Mouse (Mus musculus): Measurements from ENCODE around the gene Nid1.
A peak's percentile ranks its signal among the peaks of the same experiment; 100 is the strongest.
"Not testable (repeated sequence)": the region's sequence is repeated elsewhere in the genome, so short reads cannot be mapped to it uniquely, and the experiment has no call there.

Nid1 gene

DNA sequence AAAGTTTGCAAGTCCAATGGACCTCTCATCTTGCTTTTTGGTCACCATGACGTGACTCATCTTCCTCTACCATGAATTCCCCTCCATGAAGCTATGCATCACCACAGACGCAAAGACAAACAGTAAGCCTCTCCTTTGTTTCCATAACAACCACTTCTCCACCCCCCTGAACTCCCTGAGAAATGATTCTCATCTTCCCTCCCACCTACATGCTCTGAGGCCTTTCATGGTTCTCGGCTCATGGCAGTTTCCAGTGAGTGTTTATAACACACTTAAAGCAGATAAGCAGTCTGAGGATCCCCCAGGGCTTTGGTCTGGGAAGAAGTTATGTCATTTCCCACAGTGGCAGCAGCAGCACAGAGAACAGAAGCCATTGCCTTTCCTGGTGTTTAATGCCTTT lies 56.2 kb downstream of the Nid1 start:
- DNase-seq: no peak

DNA sequence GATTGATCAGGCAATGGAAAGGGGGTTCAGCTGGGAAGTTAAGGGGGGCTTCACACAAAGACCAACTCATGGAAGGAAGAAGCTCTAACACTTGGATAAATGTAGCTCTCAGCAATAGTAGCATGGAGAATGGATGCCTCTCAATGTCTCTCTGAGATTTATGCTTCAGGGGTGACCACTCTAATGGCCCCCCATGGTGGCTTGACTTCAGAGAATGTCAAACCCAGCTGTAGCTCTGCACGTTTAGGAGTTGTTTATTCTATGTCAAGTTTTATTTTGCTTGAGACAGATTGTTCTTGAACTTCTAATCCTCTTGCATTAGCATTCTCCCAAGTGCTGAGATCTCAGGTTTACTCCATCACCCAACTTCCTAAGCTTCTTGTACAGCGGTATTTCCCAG lies 60.7 kb downstream of the Nid1 start:
- no peak for DNase-seq

DNA sequence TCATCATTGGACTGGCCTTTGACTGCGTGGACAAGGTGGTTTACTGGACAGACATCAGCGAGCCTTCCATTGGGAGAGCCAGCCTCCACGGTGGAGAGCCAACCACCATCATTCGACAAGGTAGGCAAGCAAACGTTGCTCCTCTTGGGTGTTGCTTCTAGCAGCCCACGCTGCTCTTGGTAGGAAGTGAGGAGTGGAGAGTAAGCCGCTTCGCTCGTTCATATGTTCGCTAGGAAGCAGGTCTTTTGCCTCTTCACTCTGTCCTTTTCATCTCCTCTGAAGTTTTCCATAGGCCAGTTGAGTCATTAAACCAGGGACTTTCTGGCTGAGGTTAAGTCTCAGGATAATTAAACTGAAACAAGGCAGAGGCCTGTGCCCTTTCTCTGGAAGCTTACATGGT lies 65.1 kb downstream of the Nid1 start:
- no peak for DNase-seq

DNA sequence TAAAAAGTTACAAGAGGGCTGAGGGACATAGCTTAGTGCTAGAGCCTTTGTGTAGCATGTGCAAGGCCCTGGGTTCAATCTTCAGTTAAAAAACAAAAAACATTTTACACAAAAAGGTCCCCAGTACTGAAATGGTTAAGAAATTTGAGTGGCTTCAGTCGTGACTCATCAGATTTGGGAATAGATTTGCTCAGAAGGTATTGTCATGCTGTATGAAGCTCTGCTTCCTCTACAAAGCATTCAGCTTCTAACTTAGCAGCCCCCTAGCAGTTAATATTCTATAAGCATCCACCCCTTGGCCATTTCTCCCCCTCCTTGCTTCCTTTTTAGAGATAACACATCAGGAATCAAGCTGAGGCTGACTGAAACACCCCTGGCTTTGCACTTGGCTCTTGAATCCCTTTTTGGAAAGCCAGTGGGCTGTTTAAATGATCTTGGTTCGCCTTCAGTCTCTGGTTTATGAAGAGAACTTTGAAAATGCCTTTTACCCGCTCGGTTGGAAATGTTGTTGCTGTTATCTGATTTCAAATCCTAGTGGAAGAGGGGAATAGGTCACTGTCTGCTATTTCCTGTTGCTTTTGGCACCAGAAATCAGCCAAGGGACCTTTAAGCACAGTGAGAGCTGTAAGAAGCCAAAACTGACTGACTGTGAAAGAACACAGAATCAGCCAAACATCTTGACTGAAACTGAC lies 66.5 kb downstream of the Nid1 start:
- no peak for DNase-seq

DNA sequence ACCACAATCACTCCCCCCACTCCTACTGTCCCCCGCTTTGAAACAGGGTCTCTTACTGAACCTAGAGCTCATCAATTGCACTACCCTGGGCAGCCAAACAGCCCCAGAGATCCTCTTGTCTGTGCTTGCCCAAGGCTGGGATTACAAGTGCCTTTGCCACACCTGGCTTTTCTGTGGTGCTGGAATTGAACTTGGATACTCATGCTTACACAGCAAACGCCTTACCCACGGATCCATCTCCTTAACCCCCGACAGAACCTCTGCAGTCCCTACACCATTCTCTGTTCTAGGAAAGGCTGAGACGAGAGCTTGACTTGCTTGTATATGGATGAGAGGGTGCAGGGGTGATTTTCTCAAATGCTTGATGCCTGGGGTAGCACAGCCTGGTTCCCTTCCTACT lies 67.7 kb downstream of the Nid1 start:
- no peak for DNase-seq

DNA sequence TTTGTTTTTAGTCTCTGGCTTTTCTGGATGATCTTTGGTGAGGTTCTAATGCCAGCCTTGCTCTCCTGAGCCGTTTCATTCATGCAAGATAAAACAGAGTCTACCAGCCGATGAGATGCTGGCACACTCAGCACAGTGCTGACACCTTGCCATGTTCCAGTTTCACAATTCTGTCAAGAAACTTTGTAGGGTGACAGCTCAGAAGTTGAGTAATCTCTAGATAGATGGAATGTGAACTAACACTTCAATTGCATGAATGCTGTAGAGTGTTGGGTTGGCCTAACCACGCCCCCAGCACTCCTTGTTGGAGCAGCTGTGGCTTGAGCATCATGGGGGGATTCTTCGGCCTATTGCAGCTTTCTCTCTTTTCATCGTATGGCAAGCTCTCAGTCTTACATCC lies 69.2 kb downstream of the Nid1 start:
- DNase-seq: no peak

DNA sequence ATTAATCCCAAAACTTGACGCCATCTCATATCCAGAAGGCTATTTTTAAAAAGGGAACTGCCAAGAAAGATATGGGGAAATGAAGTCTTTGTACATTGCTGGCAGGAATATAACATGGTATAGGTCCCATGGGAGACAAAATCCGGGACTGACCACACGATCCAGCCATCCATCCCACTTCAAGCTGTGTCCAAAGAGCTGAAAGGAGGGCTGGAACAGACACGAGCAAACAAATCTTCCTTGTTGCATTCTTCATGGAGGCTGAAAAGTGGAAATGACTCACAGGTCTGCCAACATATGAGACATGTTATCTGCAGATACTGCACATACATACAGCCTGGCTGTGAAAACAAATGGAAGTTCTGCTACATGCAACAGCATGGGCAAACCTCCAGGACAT lies 77.5 kb downstream of the Nid1 start:
- no peak for DNase-seq

DNA sequence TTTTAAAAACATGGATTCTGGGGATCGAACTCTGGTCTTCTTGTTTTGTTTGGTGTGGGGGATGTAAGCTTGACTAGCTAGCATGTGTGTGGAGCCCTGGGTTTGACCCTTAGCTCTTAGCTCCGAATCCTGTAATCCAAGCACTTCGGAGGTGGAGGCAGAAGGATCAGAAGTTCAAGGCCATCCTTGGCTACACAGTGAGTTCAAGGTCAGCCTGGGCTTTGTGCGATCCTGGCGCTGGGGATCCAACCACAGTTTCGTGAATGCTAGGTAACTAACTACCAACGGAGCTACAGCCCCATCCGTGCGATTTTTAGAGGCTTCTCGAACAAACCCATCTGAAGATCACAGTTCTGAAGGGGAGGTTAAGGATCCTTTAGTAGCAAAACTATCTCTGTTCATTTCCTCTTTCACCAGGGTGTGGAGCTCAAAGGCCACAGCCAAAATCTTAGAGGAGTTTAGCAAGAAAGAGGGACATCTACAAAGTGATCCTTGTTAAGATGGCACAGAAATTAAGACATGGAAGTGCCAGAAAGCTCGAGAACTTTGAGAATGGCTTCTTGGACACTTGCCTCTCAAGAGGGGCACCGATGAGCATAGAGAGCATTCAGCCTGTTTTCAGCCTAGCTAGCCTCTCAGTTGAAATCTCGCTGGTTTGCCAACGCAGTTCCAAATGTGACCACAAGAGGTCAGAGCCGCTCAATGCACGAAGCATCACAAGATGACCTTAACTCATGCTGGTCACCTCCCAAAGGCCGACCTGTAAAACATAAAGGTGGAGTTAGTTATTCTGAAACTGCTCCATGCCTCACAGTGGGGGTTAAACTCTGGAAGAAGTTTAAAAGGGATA lies 79.2 kb downstream of the Nid1 start:
- peak; percentile 90 for DNase-seq

DNA sequence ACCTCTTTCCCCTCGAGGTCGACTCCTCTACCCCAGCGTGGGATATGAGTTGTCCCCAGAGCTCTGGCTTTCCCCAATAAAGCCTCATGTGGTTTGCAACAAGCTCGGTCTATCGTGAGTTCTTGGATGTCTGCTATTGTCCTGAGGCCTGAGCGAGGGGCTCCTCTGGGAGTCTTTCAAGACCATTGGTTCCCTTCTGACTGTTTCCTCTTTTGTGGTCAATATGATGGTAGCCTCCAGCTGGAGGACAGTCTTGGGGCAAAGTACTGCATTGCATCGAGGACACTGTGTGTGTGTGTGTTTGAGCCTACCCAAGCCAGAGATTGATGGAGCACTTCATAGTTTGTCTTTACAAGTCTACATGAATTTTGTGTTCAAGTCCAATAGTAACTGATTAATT lies 80.8 kb downstream of the Nid1 start:
- no peak for DNase-seq

DNA sequence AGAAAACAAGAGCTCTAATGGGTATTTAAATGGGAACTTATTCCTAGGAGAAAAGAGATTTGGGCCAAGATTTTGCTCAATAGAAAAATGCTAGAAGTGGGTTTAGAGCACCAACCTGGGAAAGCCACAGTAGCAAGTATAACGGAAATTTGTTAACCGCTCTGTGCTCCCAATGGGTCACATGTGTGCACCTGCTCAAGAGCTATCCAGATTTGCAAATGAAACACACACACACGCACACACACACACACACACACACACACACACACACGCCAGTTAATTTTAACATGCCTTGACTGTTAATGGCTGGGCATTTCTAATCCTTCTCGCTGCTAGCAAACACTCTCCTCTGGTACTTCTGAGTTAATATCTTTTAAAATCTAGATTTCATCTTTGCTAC lies 83.1 kb downstream of the Nid1 start:
- DNase-seq: peak; percentile 52

DNA sequence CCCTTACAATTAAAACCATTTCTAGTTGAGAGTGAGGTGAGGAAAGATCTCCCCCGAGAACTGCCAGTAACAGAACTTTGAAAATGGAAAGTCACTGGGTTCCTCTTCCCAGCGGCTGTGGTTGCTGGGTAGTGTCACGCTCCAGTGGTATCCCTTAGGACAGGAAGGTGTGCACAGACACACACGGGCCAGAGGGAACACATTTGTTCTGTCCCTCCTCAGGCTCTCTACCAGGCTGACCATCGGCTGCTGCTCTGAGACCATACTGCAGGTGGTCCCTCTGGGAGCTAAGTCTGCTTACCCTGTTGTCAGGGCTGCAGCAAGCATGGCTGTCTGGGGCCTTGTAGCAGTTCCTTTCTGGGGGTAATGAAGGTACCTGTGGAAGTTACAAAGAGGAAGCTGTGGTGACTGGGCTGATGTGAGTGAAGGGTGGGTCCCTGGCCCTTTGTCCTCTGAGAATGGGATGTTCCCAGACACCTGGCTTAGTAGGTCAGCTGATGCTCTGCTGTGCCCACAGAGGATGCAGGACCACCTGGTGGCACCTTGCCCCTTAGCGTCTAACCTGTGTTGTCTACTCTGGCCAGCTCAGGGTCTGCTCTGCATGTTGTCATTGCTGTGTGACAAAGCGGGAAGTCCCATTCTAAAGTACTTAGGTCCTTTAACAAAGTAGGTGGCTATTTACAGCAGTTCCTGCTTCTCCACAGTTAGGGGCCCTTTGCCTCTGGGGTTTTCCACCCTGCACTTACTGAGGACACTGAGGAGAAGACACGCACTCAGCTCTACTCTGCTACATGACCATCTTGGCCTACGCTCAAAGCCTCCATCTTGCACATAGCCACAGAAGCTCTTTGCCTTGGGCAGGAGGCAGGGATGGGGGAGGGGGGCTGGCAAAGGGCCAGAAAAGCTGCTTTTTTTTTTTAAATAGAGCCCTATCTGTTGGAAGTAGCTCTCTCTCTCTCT lies 86.6 kb downstream of the Nid1 start:
- DNase-seq: peak; percentile 47

DNA sequence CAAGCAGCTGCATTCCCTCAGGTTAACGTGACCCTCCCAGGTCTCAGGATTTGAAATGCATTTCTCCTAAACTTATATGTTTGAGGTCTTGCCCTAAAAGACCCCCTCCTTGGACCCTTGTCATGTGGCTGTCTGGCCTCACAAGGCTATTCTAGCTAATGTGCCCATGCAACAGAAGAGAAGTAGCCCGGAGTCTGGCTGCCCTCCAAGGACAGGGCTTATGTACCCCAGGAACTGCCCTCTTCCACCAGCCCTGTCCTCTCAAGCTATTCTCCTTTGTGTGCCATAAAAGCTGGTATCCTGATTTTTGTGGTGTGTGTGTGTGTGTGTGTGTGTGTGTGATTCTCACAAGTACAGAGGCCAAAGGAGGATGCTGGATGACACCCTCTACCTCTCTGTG lies 87.9 kb downstream of the Nid1 start:
- no peak for DNase-seq

DNA sequence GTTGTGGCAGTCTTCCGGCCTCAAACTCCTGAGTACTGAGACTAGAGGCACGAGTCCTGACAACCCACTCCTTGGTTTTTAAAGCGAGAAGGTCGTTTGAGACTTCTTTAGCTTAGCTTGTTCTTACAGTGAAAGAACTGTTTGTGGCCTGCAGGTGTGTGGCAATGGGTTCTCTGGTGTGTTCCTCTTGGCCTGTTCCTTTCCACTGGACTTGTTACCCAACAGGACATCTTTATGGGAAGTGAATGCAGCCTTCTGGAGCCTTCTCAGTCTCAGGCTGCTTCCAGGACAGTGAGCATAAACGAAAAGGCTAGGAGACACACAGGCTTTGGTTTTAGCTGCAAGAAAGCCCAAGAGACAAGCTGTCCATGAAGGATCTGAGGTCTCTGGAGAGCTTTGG lies 88.5 kb downstream of the Nid1 start:
- DNase-seq: no peak

DNA sequence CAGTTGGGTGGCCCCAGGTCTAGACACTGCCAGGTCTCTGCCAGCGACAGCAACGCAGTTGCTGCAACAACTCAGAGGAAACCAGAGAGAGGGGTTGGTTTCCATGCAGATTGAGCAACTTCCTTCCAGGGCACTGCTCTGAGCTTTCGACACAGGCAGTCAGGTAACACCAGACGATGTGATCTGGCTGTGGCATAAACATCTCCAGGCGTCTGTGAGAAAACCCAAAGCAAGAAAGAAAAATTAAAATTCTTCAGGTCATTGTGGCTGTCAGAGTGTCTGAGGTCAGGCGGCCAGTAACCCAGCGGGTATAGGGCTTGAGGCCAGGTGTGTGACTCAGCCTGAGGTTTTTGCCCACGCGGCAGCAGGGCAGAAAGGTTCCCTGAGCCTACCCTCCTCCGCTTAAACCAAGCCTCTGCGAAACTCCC lies 91.8 kb downstream of the Nid1 start:
- DNase-seq: peak; percentile 74

DNA sequence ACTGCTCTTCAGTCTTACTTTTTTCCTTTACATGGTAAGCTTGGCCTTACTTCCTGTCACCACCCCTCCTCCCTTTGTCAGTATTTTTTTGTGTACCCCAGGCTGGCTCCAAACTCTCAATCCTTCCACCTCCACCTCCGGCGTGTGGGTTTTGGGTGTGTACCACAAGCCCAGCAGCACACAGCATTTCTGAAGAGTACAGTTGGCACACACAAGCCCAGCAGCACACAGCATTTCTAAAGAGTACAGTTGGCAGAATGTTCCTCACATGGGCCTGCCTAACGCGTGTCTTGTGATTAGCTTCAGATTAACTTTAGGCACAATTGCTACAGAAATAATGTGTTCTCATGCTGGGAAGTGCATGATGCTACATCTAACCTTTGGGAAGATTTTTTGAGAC lies 93.6 kb downstream of the Nid1 start:
- DNase-seq: peak; percentile 60

DNA sequence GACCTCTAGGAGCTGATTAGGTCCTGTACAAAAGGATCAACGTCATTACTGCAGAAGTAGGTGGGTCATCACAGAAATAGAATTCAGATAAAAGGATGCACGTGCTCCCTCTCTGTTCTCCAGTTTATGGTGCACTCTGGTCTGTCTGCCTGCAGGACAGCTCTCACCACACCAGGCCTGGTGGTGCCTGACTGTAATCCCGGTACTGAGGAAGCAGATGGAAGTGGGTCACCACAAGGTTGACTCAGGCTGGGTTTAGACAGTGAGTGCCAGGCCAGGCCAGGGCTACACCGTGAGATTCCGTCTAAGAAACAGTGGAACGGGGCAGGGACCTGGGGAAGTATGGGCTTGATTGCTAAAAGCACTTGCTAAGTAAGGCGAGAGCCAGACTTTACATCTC lies 94.6 kb downstream of the Nid1 start:
- DNase-seq: no peak

DNA sequence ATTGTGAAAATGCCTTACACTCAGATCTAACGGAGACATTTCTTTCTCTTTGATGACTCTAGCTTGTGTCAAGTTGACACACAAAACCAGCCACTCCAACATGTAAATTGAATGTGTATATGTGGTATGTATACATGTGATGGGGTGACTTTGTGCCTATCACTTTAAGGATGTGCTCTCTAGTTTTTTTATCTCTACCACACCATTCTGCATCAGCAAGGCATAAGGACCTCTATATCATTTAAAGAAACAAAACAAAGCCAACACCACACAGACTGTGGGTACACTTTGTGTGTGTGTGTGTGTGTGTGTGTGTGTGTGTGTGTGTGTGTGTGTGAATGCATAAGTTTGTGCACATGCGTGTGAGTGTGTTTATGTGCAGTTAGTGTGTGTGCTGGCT lies 99.2 kb downstream of the Nid1 start:
- no peak for DNase-seq

DNA sequence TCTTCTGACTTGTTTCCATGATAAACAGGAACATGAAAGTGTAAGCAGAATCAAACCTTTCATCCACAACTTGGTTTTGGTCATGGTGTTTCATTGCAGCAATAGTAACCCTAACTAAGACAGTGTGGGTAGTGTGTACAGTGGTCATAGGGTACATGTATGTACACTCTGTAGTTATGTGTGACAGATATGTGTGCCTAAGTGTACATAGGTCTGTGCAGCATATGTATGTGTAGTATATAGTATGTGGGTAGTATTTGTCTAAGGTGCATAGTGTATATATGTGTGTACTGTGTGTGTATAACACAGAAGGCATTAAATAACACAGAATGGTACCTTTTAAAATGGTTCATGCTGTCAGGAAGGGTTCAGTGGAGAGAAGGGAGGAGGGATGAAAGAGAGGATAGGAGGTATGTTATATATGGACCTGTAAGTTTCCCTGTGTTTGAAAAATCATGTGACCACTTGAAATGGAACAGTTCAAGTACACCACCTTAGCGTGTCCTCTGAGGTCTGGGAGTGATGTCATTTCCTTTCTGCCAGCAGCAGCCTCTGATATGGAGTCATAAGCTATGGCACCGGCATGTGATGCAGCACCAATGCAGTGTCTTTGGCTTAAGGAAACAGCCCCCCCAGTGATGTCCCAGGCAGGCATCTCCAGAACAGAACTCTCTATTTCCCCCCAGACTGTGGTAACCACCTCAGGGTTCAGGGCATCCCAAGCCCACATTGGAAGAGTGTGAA lies 100.1 kb downstream of the Nid1 start:
- no peak for DNase-seq

DNA sequence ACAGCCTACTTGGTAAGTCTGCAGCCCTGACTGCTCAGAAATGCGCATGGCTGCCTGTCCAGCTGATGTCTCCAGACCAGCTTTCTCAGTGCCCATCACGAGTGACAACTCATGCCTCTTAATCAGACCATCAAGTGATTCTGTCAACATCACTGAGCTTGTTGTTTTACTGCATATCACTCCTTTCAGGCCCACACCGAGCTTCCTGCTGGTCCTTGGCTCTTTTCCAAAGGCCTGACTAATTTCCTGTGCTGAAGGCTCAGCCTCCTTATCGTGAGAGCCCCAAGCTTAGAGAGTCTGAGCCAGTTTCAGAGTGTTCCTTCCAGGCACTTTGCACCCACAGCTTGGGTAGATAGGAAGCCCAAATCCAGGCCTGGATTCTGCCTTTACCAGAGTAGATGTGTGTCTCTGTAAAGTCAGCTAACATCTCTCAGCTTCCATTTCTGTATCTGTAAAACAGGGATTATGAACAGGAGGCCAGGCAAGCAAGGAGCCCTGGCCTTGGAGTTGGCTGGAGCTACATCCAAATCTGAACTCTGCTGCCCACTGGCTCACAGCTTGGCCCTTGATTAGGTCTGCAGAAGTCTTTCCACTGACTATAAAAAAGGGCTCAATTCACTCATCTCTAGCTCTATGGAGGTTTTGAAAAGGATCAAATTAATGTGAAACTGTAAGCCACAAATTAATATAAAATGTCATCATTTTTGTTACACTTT lies 101.4 kb downstream of the Nid1 start:
- DNase-seq: no peak

DNA sequence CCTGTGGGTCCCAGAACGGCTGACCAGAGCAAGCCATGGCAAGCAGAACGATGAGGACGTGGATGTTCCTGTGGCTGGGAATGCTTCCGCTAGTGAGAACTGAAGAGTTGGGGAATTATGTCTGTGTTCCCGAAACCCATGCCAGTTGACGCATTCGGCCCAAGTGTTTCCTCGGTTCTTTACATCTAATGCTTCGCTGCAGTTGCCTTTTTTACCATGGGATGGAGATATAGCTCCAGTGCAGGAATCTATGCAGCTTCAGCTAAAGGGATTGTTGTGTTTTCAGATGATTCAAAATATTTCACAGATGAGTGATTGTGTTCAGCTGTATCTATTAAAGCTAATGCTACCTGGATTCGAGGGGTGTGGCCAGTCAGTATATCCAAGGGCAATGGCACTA lies 105.7 kb downstream of the Nid1 start:
- DNase-seq: not testable (repeated sequence)

DNA sequence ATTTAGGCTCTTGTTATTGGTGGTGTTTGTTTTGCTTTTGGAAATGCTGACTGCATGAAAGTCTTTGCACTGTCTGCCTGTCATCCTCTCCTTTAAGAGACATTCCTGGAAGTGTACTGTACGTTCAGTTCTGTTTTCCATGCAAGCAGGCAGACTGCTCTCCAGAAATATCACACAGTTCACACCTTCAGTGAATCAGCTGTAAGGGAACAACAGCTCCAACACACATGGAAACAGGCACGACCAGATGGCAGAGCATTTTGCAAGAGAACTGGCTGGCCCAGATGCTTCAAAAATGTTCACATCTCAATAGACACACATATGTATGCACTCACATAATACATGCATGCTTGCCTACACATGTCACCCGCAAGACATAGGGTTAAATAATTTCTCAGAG lies 109.4 kb downstream of the Nid1 start:
- no peak for DNase-seq

DNA sequence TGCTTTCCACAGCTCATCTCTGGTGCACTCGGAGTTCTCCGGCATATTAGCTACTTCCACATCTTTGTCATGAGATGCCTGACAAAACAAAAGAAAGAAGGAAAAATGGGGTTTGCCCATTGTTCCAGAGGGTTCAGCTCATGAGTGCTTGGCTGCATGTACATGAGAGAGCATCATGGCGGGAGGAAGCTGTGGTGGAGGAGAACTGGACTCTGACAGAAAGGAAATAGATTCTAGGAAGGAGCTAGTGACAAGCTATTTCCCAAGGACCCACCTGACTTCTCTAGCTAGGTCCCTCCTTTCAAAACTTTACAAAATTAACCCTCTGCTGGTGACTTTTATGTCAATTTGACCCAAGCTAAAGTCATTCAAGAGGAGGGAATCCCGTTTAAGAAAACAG lies 110.5 kb downstream of the Nid1 start:
- DNase-seq: no peak
